Mouse (Mus musculus) 3134 (cell line): ENCODE data around the gene Lum.

Source experiments
- DNase-seq: peaks from one replicate; pipeline ENCODE4 v3.0.0-alpha.2; 2011; ENCODE audit warnings: low spot score; ENCODE audit not compliant: insufficient read length; ENCODE audit errors: extremely low read depth

Lum gene

GRCm38 (mm10) chr10:97564957-97565856, at the start of gene Lum:
TSS of gene Lum (plus strand) at chr10:97565128.
- no peak for DNase-seq

- DNase-seq = no peak
Observed at GRCm38 (mm10) chr10:97523366-97523765, 41.6 kb upstream of the Lum start.

- DNase-seq = no peak
Observed at GRCm38 (mm10) chr10:97535697-97536096, 29.2 kb upstream of the Lum start.

GRCm38 (mm10) chr10:97536921-97537320, 28.0 kb upstream of the Lum start:
- no peak for DNase-seq

- DNase-seq = no peak
Observed at GRCm38 (mm10) chr10:97538202-97538601, 26.7 kb upstream of the Lum start.

- no peak for DNase-seq
Observed at GRCm38 (mm10) chr10:97547740-97548139, 17.2 kb upstream of the Lum start.

GRCm38 (mm10) chr10:97567489-97568135, 2.7 kb downstream of the Lum start:
- DNase-seq = no peak

- no peak for DNase-seq
Observed at GRCm38 (mm10) chr10:97582543-97583231, 17.8 kb downstream of the Lum start.

GRCm38 (mm10) chr10:97584176-97584575, 19.2 kb downstream of the Lum start:
- DNase-seq = no peak

GRCm38 (mm10) chr10:97587159-97587558, 22.2 kb downstream of the Lum start:
- DNase-seq = no peak

- DNase-seq = no peak
Observed at GRCm38 (mm10) chr10:97589574-97589973, 24.6 kb downstream of the Lum start.

- no peak for DNase-seq
Observed at GRCm38 (mm10) chr10:97591036-97591435, 26.1 kb downstream of the Lum start.

- DNase-seq = no peak
Observed at GRCm38 (mm10) chr10:97591685-97592084, 26.8 kb downstream of the Lum start.

GRCm38 (mm10) chr10:97595680-97596079, 30.8 kb downstream of the Lum start:
- DNase-seq = no peak

- DNase-seq = no peak
Observed at GRCm38 (mm10) chr10:97601744-97602143, 36.8 kb downstream of the Lum start.

- no peak for DNase-seq
Observed at GRCm38 (mm10) chr10:97603256-97603655, 38.3 kb downstream of the Lum start.

- no peak for DNase-seq
Observed at GRCm38 (mm10) chr10:97606579-97606978, 41.7 kb downstream of the Lum start, which contains the start of gene Kera. TSS of gene Kera (plus strand) at chr10:97606879.
